Mouse (Mus musculus) neutrophil, adult 83 days (primary cell): Measurements from ENCODE around the gene 1110032F04Rik. TPM values are rescaled to one million over a fixed set of nuclear protein-coding genes. Genes with fewer than 3 reads are reported as not detected.

Experiments
- total RNA-seq, 2 experiments: library from RNA; stranded (reverse); gene quantifications; one replicate each; pipeline ENCODE4 v1.2.4; 2023

The 1110032F04Rik gene
- not detected for total RNA-seq

GRCm38 (mm10) chr3:68869211-68869690 lies at the start of gene 1110032F04Rik:
1110032F04Rik (plus strand) TSS chr3:68869586.

Other genes starting within 250 kb of the 1110032F04Rik start
- gene Il12a, start 178.9 kb upstream of the 1110032F04Rik start, total RNA-seq, result 1 to 10 TPM; 2.3 TPM
- 10 to 100 TPM; 10.9 to 16.2 TPM for gene Ift80, start 135.0 kb downstream of the 1110032F04Rik start, total RNA-seq
- 100 to 1,000 TPM; 148 to 163 TPM for gene Smc4, start 135.2 kb downstream of the 1110032F04Rik start, total RNA-seq
- 10 to 100 TPM; 33.9 to 34.4 TPM for gene Trim59, start 175.2 kb downstream of the 1110032F04Rik start, total RNA-seq